Mouse (Mus musculus) thymus, postnatal 0 days (tissue): ENCODE measurements around the gene Tmem9. TPM values are rescaled to one million over a fixed set of nuclear protein-coding genes. Genes with fewer than 3 reads are reported as not detected.
A peak's percentile ranks its signal among the peaks of the same experiment; 100 is the strongest.

ENCODE experiments used
- DNase-seq: peaks from one replicate; pipeline ENCODE4 v3.0.0-alpha.2; 2015; ENCODE audit warnings: low spot score
- polyA plus RNA-seq: library from polyadenylated mRNA; unstranded; fragments of >200 nt; fragmentation: Nextera tagmentation; extraction: Ambion mirVana; gene quantifications from 2 replicates; pipeline ENCODE4 v1.2.1, GENCODE M21; 2015

Gene Tmem9
- 71.8 and 72.2 TPM in 2 replicates for polyA plus RNA-seq

DNA sequence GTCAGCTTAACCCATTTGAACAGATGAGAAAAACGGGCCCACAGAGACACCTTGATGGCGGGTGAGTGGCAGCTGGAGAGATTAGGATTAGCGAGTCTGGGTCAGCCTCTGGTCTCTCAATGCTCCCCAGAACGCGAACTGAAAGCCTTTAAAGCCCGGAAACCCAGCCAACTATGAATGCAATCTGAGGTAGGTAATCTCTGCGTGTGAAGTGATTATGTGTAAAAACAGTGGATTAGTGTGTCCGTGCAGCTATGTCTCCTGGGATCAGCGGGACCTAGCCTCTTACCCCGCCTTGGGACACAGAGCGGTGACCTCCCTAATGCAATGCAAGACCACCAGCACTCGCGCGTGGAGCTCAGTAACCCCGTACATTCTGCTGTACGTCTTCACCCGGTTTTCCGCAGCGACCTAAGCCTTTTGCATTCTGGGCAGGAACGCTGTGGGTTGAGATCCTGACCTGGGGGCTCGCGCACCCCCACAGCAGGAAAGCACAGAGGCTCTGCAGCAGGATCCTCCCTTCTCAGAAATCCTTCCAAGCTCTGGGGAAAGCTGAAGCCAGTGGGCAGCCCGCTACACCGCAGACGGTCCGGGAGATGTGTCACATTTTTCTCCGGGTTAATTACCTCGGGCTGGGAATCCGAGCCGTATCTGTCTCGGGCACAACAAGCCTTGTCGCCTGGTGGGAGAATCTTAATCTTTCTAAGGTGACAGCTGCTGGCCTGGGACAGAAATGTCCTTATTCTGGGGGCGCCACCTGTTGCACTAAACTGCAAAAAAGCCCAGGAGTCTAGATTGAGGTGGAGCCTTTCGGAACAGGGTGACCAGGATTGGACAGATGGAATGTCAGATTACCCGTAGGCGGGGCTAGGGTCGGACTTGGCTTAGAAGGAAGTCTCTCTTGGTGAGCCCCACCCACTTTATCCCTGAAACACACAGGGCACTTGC lies at the start of gene Tmem9:
Gene Tmem9 (plus strand): TSS at position 940 of the 948 bp plus-strand sequence.
- peak; percentile 9 for DNase-seq

DNA sequence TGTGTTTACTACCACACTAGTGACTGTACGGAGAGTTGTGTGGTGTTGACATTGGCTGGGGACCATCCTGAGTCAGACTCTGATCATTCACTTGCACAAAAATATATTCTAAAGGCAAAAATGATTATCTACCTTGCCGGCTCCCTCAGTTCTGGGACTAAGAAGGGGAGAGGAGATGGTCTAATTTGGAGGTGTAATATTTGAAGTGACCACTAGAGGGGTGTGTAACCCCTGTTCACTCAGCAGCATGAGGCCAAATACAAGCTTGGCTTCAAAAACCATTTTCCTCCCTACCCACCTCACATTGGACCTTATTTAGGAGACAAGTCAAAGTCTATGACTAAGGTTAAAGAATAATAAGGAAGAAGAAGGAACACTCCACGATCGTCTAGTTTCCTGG lies 49.5 kb upstream of the Tmem9 start:
- DNase-seq, result peak; percentile 42

DNA sequence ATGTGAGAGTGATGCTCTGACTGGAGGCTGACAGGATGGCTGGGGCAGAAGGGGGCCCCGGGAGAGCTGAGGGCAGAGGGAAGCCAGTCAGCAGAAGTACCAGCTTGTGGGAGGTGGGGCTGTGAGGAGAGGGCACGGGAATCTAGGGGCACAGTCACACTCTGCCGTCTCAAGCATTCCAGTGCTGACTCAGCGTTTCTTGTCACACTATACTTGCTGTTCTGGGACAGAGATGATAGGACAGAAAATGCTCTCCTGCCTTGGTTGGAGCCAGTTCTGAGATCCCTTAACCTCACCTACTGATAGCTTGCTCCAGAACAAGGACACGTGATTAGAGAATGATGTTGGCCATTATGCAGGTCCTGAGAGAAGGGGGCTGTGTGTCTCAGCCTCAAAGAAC lies 44.8 kb upstream of the Tmem9 start:
- no peak for DNase-seq

GRCm38 (mm10) chr1:135964561-135964960 lies 43.4 kb upstream of the Tmem9 start:
- no peak for DNase-seq

GRCm38 (mm10) chr1:135967739-135968138 lies 40.2 kb upstream of the Tmem9 start:
- DNase-seq, result no peak

- DNase-seq, result no peak
Measured at GRCm38 (mm10) chr1:135970486-135970885, 37.5 kb upstream of the Tmem9 start.

- DNase-seq, result no peak
Measured at GRCm38 (mm10) chr1:135972576-135972975, 35.4 kb upstream of the Tmem9 start.

- DNase-seq, result no peak
Measured at GRCm38 (mm10) chr1:135984105-135984504, 23.8 kb upstream of the Tmem9 start.

DNA sequence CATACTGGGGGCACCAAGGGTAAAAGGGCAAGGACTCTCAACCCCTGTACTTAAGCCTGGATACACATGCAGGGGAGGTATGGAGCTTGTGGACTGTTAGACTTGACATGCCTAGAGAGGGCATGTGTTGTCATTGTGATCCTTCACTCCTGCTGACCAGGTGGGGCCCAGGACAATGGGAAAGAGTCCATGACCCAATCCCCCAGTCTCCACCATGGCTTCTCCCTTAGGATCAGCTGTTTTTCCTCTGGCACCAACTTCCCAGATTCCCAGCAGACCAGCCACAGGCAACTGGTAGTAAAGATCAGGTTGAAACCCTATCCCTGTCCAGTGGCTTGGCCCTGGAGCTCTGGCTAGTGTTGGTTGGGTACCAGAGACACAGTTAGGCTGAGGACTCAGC lies 18.1 kb upstream of the Tmem9 start:
- DNase-seq, result no peak

DNA sequence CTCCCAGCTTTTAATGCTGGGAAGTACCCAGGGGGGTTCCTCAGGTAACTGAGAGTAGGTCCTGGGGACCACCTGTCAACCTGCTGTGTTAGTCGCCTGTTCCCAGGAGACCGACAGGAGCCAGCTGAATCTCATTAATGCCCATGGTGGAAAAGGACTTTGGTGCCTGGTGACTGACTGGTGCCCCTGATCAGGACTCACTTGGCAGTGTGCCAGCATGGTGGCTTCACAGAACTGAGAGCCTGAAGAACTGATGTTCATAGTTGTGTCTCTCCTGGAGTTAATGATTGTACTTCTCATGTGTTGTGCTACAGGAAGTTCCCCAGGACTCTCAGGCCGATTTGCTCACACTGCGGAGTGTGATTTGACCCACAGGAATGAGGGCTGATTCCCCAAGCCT lies 14.5 kb upstream of the Tmem9 start:
- no peak for DNase-seq

- DNase-seq, result no peak
Measured at GRCm38 (mm10) chr1:135997537-135997936, 10.4 kb upstream of the Tmem9 start.

DNA sequence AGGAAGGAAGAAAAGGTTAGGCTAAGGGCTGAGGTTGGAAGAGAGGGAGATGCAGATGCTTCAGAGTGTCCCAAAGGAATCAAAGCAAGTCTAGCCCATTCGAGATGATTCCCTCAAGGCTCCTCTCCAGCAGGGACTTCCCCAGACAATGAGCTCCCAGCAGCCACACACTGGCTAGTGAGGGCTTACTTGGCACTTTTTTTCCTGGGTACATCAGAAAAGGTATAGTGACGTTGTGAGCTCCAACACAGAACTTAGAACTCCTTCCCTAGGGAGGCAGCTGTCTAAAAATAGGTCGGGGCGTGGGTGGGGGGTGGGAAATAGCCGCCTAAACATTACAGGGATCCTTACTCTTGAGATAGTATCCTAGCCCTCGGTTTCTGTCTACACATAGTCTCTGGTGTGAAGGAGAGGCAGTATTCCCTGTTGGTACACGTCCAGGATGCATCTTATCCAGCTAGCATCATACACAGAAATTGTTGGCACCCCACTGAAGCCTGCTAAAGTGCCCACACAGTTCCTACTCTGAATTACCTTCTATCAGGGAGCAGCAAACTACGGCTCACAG lies 8.1 kb upstream of the Tmem9 start:
- no peak for DNase-seq

GRCm38 (mm10) chr1:136001438-136001837 lies 6.5 kb upstream of the Tmem9 start:
- DNase-seq, result no peak

DNA sequence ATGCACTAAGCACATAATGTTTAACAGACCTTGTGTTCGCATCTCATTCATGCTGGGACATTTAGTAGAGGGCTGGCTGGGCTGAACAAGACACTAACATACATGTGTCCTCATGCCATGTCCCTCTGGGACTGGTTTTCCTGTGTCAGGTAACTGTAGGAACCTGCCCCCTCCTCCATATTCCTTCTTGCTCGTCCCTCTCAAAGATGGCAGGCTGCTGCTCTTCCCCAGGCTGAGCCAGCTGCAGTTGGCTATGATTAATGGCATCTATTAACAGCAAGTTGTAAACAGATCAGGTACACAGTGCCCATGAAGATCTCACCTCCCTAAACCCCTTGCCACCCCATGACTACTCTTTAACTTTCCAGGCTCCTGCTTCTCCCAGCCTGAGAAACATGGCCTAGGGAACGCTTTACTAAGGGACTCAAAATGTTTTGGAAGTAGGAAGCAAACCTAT lies 1.6 kb upstream of the Tmem9 start, which contains the start of gene Igfn1:
Gene Igfn1 (minus strand): TSS at position 51 of the 457 bp plus-strand sequence.
- DNase-seq, result no peak

DNA sequence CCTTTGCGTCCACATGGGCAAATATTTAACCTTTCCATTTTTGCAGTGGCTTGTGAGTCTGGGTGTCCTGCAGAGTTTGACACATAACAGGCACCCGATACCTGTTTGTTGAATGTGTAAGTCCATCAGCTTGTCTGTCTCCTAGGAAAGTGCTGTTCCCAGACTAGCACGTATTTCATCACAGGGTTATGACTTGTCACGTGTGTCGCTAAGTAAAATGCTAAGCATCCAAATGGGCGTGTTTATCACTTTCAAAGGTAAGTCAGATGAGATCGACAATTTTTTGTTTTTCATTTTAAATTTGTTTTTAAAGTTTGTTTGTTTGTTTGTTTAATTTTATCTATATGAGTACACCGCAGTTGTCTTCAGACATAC lies 196 bp downstream of the Tmem9 start:
- DNase-seq, result no peak

- no peak for DNase-seq
Measured at GRCm38 (mm10) chr1:136010247-136010646, 2.3 kb downstream of the Tmem9 start.

DNA sequence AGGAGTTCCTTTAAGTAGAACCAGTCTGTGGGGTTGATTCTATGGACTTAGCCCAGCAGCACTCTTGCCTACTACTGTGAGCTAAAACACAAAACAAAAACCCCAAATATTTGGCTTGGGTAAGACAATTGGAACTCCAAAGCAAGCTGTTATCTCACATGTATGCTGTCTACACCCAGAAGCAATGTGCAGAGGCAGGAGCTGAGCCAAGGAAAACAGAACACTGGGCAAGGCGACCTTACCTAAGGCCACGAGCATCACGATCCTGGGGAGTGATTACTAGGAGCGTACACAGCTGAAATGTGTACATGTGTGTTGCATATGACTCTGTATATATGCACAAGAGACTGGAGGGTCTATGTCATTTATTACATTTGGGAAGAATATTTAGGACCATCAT lies 5.6 kb downstream of the Tmem9 start:
- no peak for DNase-seq

DNA sequence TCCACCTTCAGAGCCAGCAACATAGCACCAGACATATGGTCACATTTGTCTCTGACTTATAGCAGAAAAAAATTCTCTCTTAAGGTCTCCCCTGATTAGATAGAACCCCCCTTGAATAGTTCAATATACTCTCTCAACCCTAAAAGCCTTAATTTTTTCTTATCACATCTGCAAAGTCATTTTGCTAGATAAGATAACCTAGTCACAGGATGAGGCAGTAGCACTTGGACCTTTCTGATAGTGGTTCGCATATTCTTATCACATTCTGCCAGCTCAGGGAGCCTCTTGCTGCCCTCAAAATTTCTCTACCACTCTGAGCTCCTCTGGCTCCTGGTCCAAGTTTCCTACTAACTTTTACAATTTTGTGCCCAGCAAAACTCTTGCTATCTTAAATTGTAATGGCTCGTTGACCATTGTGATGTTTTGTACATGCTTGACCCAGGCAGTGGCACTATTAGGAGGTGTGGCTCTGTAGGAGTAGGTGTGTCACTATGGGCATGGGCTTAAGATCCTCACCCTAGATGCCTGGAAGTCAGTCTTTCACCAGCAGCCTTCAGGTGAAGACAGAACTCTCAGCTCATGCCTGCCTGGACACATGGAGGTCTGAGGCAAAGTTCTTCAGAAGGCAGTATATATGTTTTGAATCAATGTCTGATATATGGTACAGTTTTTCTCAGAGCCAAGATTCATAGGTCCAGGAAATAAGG lies 7.0 kb downstream of the Tmem9 start:
- no peak for DNase-seq

- DNase-seq, result no peak
Measured at GRCm38 (mm10) chr1:136017307-136017706, 9.4 kb downstream of the Tmem9 start.

- DNase-seq, result peak; percentile 91
Measured at GRCm38 (mm10) chr1:136017907-136018313, 10.0 kb downstream of the Tmem9 start.

- DNase-seq, result peak; percentile 41
Measured at GRCm38 (mm10) chr1:136018390-136019189, 10.6 kb downstream of the Tmem9 start.
